Mouse (Mus musculus) frontal cortex, postnatal 10 days (tissue): ENCODE results near the gene Fgd3.

Source experiments
- DNase-seq, 2 experiments: peaks; one replicate each; pipeline ENCODE4 v3.0.0; 2022; ENCODE audit warnings: low spot score in 2 of 2, mixed read lengths in 1 of 2

Fgd3 gene

DNA sequence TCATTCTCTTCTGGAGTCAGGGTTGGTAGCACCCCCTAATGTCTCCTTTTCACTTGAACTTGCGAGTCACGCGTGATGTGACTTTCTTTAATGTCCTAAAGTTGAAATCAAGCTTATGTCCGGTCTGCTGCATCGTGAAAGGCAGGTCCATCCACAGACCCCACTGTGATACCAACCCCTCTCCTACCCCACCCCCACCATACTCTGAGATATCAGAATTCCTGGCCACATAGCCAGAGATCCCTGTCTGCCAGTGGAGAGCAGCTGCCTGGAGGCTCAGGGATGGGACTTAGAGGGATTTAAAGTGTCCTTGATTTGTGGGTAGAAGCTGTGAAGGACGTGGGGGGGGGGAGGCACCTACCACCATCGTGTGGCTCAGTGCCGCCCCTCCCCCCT, 71.6 kb downstream of the Fgd3 start, which contains the start of gene Susd3:
Gene Susd3, minus strand, starts transcription at position 240 of the 396 bp plus-strand sequence.
- no peak for DNase-seq

DNA sequence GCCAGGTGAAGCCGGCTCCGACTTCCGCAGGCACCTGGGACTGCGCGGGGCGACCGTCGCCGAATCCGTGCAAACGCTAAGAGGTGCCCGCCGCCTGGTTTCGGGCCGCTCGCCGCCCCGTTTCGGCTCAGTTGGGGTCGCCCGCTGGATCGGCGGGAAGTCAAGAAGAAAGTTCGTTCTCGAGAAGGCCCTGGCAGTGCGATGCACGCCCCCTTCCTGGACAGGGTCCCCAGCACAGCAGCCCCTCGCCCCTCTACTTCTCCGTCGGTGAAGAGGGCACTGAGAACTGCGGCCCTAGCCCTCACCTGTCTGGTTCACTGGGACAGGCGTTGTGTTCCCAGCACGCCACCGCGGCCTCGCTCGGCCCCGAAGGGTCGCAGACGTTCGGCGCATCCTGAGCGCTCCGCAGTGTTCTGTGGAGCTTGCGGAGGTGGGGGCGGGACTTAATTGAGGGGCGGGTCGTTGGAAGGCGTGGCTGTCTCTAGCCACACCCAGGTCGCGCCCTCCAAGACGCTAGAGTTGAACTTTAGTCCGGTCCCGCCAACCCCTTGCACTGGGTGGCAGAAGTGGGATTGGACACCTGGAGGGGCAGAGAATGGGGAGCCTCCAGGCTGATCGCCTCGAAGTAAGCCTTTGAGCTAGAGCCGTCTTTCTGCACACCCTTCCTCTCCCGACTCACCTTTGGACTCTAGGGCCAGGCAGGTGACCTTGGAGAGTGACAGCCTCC, 72.2 kb downstream of the Fgd3 start:
- peak in 1 of 2 experiments; percentile 20 for DNase-seq

DNA sequence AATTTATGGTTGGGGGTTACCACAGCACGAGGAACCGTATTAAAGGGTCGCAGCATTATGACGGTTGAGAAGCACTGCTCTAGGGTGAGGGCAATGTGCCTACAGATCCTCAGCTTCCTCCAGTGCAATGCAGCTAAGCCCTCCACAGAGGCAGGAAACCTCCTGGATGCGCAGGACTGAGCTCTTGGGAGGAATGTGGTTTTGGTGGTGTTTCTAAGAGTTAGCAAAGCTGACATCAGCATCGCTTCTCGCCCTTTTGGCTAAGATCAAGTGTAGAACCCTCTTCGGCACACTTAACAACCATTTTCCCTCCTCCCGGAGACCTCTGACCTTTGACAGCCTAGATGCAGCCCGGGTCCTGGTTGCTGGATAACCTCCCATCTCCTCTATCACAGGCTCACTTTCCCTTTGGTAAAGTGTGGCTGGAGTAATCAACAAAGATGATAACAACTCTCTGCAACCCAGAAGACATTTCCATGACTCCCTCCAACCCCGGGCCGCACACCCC, 72.8 kb downstream of the Fgd3 start:
- no peak for DNase-seq

DNA sequence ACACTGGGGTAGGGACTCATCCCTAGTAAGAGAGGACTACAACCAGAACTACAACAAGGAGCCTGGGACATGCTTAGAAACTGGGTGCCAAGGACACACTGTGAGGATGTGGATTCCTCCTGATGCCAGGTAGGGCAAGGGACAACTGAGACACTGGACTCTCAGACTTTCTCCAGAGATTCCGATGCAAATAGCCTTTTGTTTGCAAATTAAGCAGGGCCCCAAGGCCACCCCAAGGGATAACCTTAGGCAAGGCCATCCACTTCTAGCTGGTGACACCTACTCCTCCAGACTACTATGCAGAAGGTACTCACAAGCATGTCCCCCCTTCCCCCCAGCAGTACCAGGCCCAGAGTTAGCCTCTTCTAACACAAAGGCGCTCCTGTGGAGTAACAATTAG, 73.5 kb downstream of the Fgd3 start:
- no peak for DNase-seq

DNA sequence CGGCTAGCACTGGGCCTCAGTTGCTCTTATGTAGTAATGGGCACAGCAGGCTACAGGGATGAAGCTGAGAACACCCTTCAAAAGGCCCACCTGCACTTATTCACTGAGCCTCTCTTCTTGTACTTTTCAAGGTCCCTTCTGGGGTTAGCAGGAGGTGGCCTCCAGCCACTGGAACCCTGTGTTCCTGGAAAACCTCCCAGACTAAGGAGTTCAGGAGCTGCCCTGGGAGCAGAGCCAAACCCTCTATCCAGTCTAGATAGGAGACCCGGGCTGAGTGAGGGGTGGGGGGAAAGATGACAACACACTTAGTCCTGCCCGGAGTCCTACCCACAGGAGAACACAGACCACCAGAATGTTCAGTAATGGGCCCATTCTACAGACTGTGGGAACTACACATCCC, 74.1 kb downstream of the Fgd3 start:
- no peak for DNase-seq

DNA sequence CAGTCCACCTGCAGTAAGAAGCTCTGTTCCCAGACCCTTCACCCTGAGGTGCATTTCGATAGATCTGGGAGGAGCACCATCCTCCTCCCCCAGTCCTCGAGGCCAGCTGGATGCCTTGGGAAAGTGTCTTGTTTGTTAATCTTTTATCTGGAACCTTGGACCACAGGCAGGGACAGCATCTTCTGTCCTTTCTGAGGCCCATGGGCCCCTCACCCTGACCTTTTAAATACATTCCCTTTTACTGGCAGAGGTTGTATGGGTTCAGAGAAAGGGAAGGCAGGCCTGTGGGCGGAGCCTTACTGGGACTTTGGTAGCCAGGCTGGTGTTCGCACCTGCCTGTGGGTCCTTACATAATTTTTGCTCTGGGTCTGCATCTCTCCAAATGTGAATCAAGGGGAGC, 74.9 kb downstream of the Fgd3 start:
- no peak for DNase-seq

DNA sequence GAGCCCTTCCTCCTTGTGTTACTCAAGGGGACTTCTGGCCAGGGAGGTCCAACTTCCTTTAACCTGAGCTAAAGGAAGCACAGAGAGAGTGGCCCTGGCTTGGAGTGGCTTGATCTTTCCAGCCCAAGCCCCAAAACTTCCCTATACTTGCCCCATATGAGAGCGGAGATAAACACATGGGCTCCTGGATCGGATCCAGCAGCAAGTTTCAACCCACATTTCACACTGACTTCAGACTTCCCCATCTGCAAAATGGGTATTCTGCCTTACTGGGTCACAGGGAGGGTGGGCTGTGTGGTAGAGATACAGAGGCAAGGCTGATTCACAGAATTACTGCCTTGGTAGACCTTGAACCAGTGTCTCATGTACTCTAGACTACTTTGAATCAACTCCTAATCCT, 76.6 kb downstream of the Fgd3 start:
- no peak for DNase-seq

DNA sequence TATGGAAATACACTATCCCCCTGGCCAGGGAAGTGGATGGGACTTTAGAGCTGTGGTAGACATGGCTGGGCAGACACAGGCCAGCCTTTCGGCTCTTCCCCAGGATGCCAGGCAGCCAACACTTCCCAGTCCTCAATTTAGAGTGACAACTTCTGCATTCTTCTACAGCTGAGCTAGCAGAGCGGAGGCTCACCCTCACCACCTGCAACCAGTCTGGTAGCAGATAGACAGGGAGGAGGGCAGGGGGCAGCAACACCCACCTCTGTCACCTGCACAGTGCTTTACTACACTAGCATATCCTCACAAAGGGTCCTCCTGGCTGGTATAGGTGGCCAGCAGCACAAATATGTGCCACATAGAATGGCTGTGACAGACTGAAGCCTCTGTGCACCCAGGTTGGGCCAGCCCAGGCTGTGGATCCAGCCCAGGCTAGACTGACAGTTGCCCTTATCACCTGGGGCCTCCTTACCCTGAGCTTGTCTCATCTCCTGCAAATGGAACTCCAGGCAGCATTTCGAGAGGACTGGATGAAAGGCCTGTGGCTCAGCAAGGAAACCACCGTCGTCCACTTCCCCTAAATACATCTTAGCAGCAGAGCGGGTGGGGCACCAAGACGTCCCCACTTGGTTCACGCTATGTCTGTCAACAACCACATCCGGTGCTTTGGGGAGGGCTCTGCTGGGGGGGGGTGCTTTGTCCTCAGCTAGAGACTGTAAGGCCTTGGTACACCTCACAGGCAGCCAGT, 77.6 kb downstream of the Fgd3 start:
- no peak for DNase-seq

DNA sequence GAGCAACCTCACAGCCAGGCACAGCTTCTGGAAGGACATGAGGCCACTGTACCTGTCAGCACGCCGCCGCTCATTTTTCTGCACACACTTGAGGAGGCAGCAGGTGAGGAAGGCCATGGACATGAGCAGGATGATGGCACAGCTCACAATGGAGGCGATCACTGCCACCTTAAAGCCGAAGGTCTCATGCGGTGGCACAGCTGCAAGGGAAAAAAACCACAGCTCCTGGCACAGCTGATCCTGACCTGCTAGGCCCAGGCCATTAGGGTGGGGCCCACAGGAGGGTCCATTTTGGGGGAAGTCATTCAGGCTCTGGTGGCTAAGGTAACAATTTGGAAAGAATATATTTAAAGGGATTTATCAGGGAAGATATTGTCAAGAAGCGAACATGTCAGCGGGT, 81.4 kb downstream of the Fgd3 start:
- no peak for DNase-seq

DNA sequence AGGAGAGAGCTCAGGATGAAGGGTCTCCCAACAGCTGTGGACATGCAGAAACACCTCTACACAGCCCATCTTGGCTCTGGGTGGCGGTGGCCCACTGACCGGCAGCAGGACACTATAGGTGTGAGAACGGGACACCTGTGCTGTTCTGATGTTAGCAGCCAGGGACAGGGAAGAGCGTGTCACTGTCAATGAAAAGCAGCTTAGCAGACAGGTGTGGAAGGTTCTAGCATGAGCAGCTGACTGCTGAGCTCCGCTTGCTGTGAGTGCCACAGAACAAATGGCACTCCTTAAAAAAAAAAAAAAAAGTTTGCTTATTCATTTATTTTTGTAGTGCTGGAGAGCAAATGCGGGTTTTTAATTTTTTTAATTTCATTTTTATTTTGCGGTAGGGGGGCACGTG, 82.5 kb downstream of the Fgd3 start:
- DNase-seq = no peak

DNA sequence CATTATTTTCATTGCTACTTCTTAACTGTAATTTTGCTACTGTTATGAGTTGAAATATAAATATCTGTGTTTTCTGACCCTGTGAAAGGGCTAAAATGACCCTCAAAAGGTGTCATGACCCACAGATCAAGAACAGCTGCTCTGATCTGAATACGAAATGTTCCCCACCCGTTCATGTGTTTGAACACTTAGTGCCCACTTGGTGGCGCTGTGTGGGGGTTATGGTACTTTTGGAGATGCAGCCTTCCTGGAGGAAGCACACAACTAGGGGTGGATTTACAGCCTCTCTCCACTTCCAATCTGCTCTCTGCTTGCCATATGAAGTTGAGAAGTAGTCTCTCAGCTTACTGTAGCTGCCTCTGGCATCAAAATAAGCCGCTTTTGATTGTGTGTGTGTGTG, 85.4 kb downstream of the Fgd3 start:
- DNase-seq = no peak

DNA sequence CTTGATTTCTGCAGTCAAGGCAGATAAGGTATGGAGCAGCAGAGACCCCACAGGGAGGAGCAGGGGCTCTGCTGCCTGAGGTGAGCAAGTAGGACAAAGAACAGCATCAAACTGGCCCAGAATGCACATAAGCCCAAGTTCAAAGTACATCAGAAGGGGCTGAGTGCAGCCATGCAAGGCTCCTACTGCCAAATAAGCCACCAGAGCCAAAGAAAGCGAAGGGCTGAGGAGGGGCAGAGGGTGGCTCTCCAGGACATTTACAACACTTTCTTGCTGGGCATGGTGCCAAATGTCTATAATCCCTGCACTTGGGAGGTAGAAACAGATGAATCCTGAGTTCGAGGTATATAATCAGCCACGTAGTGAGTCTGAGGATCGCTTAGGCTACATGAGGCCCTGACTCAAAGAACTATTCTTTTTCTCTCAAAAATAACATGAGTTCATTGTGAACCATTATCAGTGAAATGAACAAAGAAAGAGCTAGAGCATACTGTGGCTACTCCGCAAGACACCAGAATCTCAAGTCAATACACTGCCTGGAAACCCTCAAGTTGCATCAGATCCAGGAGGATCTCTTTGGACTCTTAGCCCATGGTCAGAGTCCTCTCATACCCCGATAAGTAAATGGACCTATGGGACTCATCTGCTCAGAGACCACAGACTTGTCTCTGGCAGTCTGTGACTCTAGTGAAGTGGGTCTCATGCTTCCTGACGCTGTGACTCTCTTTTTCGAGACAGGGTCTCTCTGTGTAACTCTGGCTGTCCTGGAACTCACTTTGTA, 86.1 kb downstream of the Fgd3 start:
- DNase-seq = no peak

DNA sequence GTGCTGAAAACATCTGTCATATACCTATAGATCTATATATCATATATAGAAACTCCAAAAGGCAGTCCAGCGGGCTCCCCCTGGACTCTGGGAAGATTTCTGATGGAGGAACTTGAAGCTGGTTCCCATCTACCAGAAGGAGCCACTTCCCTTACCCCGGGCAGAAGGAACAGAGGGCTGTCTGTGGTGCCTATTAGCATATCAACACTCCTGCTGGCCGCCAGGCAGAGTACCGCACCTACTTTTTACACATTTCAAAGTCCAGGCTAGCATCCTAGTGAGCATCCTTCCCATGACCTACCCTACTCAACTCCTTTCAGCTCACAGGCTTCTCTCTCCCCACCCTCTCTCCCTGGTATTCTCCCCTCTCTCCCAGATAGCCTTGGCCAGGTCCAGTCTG, 94.5 kb downstream of the Fgd3 start:
- DNase-seq = no peak

DNA sequence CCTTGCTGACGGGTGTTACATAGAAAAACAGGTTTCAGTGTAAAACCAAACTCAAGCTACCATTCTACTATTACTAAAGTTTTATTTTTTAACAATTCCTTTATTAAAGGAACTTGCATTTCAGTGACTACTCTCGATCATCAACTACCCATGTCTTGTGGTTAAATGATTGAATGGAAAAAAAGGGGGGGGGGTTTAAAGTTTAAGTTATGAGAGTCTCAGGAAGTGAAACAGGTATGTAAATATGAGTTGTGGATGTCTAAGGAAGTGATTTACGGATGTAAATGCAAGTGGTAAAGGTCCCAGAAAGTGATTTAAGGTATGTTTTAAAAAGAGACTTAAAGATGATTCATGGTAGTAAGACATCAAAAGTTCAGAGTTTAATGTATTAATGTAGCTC, 95.0 kb downstream of the Fgd3 start:
- DNase-seq = no peak

DNA sequence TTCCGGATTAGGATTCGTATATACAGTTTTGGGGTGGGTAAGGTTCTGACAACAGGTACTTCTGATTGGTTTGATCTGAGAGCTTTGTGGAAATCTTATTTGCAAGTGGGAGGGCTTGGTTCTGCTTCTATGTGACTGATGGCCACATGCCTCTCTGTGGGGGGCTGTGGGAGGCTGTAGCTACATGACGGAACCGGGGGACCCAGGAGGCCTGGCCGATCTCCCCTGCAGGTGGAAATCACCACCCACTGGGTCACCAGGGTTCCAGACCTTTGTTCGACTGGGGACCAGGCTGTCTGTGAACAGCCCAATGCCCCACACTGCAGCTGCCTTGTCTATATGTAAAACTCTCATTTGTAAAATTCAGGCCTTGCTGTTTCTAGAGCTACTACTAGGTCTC, 95.4 kb downstream of the Fgd3 start:
- no peak for DNase-seq

DNA sequence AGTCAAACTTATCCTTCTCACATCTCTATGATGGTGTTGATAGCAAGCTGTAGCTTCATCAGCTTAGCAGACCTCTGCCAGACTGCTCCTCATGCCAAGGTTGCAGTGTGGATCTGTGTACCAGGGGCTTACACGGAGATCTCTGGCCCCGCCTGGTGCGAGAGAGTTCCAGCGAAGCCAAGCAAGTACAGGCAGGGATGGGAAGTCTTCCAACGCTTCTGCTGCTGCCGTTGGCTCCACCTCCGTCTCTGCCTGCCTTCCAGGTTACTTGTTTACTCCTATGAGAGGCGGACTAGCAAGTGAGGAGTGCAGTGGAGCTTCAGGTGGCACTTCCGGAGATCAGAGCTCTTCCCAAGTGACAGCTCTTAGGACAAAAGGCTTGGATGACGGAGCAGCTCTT, 95.8 kb downstream of the Fgd3 start:
- DNase-seq = no peak

DNA sequence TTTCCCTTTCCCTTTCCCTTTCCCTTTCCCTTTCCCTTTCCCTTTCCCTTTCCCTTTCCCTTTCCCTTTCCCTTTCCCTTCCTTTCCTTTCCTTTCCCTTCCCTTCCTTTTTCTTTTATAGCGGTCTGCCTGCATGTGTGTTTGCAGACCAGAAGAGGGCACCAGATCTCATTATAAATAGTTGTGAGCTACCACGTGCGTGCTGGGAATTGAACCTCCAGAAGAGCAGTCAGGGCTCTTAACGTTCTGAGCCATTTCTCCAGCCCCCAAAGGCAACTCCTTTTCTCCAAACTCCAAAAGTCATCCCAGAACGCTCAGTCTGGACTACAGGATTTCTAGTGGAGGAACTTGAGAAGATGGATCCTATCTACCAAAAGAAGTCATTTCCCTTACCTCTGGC, 99.2 kb downstream of the Fgd3 start:
- DNase-seq = no peak

DNA sequence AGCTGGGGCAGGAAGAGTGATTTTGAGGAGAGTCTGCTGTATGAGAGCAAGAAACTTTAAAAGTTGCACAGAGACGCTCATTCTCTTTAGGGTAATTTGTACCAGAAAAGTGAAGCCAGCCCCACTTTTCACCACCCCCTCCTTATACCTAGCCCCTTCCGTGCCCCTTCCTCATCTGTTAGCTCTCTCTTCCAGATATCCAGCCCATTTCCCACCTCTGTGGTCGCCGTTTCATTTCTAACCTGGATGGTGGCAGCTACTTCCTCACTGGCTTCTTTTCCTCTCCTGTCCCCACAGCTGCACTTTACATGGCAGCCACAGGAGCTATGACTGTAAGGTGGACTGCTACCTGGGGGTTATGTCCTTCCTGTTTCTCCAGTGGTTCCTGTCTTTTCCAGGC, 100.7 kb downstream of the Fgd3 start:
- DNase-seq = no peak

DNA sequence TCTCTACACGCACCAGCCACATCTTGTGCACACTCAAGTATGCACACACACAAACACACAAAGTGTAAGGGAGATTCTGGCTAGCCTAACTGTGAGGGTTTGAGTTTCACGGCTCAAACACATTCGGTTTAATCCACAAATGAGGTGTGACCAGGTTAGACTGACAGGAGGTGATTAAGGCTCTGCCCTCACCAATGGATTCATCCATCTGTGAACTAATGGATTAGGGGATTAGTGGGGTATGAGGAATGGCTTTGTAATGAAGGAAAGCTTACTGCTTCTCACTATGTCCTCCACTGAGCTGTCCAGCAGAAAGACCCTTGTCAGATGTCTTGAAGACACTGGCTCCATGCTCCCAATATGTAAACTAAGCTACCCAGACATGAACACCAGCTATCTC, 101.5 kb downstream of the Fgd3 start:
- no peak for DNase-seq

DNA sequence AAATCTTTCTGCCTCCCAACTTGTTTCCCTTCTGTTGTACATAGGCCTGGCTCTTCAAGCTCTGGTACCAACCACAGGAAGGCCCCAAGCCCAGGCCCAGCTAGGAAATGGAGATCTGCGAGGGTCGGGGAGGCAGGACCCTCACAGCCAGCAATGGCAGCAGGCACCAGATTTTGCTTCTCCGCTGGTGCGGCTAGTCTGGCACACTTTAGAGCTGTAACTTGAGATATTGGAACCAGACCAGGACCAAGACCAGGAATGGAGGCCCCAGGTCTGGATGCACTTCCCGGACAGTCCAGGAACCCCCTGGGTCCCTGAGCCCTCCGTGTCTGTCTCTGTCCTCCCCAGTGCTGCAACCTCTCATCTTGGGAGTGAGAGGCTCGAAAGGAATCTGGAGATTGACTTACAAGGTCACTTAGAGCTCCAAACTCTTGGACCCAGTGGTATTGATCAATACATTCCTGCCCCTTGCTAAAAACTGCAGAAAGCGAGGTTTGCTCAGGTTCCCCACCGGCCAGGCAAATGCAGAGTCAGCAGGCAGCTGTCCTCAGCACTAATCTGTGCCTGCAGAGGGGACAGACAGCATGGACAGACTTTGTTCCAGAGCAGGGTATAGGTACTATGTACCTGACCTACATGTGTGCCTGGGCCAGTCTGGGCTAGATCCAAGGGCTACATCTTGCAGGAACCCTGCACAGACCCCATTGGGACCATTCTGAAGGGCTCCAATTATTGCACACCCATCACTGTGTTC, 103.1 kb downstream of the Fgd3 start:
- DNase-seq = no peak

DNA sequence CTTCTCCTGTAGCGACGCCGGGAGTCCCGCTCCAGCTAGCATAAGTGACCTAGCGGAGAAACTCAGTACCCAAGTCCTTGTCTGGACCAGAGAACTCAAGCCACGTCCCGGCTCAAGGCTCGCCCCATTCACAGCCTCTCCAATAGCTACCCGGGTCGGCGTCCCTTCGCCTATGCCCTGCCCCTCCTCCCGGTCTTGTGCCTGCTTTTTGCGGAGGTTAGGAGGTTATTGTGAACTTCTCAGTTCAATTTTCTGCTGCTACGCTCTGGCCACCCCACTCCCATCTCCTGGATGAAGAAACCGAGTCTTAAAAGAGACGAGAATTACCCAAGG, 103.9 kb downstream of the Fgd3 start:
- DNase-seq = no peak
